Mouse (Mus musculus) cortical plate, adult 2 months (tissue): ENCODE data around the gene Rab3gap2. TPM values are rescaled to one million over a fixed set of nuclear protein-coding genes. Genes with fewer than 3 reads are reported as not detected.
A peak's percentile ranks its signal among the peaks of the same experiment; 100 is the strongest.

Source experiments
- H3K27ac ChIP-seq: fragments of 200-500 bp; 2 replicates; pipeline ENCODE4 v1.5.1; 2012; ENCODE audit warnings: low read length, control low read depth, inconsistent platforms; ENCODE audit not compliant: insufficient read depth
- H3K4me1 ChIP-seq: fragments of 200-500 bp; 2 replicates; pipeline ENCODE4 v1.6.1; 2011; ENCODE audit warnings: low read length; ENCODE audit not compliant: control insufficient read depth, insufficient read depth
- H3K4me3 ChIP-seq: fragments of 200-500 bp; 2 replicates; pipeline ENCODE4 v1.5.1; 2011; ENCODE audit warnings: mild to moderate bottlenecking, low read length, control low read depth; ENCODE audit not compliant: insufficient read depth
- CTCF ChIP-seq: fragments of 200-500 bp; IDR thresholded peaks from 2 replicates; pipeline ENCODE4 v1.5.1; 2011; ENCODE audit warnings: mild to moderate bottlenecking, control low read depth, low read length; ENCODE audit not compliant: insufficient read depth; ENCODE audit errors: extremely low read depth
- POLR2A ChIP-seq: fragments of 200-500 bp; IDR thresholded peaks from 2 replicates; pipeline ENCODE4 v1.6.1; 2011; ENCODE audit warnings: mild to moderate bottlenecking, low read length, control low read depth; ENCODE audit not compliant: insufficient read depth; ENCODE audit errors: extremely low read depth
- polyA plus RNA-seq: library from polyadenylated mRNA; depleted of rRNA; stranded (reverse); fragments of >200 nt; gene quantifications from 2 replicates; pipeline ENCODE4 v1.2.3, GENCODE M21; 2012; rRNA removed

The Rab3gap2 gene
- 48.9 and 50.8 TPM in 2 replicates for polyA plus RNA-seq

DNA sequence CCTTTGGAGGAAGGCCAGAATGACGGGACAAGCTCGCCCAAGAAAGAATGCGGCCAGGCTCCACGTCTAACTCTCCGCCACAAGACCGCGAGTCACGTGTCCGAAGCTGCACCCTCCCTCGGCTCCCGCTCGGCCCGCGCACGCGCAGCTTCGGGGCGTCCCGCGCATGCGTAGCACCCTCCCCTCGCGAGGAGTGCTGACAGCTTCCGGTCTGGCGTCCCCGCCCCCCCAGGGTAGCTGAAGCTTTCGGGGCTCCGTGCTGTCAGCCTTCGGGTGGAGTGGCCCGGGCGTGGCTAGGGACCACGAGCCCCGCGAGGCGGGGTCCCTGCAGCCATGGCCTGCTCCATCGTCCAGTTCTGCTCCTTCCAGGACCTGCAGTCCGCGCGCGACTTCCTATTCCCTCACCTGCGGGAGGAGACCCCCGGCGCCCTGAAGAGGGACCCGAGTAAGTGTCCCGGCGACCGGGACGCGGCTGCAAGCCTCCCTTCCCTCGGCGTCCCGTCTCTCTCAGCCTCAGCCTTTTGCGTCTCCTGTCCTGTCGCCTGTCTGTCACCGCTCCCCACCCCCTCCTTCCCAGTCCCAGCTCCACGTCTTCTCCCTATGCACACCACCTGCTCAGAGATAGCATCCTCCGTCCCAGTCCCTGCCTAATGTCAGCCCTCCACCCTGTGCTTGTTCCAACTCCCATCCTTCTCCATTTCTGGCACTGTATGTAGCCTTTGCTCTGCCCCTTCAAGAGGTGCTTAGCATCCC, at the start of gene Rab3gap2:
TSS of gene Rab3gap2 (plus strand) at position 209 of the 753 bp plus-strand sequence.
- Histone ChIP-seq H3K27ac (peak within 1 kb of the TSS; percentile 36; the same call in 1 of the 2 replicates), H3K4me1 (peaks cover 4% of the 10 kb centered on the region; the same call in 1 of the 2 replicates), H3K4me3 (peak within 1 kb of the TSS; percentile 92)
- TF ChIP-seq CTCF (no peak), POLR2A (peak; percentile 91)

- H3K4me1 ChIP-seq, result no peaks in the 10 kb centered on the region; the same call in 1 of the 2 replicates
- no peak for TF ChIP-seq POLR2A
- no peak for TF ChIP-seq CTCF
- no peak overlapping the region for H3K27ac ChIP-seq
- no peak overlapping the region for H3K4me3 ChIP-seq
Measured at GRCm38 (mm10) chr1:185173641-185174040, 30.3 kb upstream of the Rab3gap2 start.

DNA sequence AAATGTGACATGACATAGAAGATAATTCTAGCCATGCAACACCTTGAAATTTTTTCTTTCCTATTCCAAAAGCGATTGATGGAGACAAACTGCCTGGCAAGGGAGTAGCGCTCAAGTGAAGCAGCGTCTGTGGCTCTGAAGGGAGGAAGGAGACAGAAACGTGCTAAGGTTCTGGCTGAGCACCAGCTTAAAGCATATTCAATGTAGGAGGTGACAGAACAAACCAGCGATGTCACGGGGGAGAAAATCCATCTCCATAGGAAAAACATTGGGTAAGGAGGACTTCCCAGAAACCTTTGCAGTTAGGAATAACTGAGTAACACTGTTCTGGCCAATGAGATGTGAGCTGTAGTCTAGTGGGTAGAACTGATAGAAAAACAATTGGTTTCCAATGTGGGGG, 26.1 kb upstream of the Rab3gap2 start:
- Histone ChIP-seq H3K4me3 (no peak overlapping the region), H3K27ac (no peak overlapping the region)

GRCm38 (mm10) chr1:185183591-185184330, 20.2 kb upstream of the Rab3gap2 start:
- Histone ChIP-seq H3K27ac (no peak overlapping the region), H3K4me1 (peaks cover 11% of the 10 kb centered on the region), H3K4me3 (no peak overlapping the region)
- TF ChIP-seq POLR2A (no peak), CTCF (no peak)

More for the DNA sequence above, 26.1 kb upstream of the Rab3gap2 start:
- TF ChIP-seq POLR2A (0 out of 2 replicates have a peak, but pooled peaks have one; percentile 15), CTCF (no peak)
- H3K4me1 ChIP-seq, result no peaks in the 10 kb centered on the region; the same call in 1 of the 2 replicates

- no peak overlapping the region for H3K4me3 ChIP-seq
- no peak for TF ChIP-seq POLR2A
- TF ChIP-seq CTCF, result no peak
- H3K4me1 ChIP-seq, result peaks cover 11% of the 10 kb centered on the region
- H3K27ac ChIP-seq, result 0 out of 2 replicates have a peak overlapping the region, but pooled peaks have one; percentile 53
Measured at GRCm38 (mm10) chr1:185185556-185185955, 18.4 kb upstream of the Rab3gap2 start.

- Histone ChIP-seq H3K27ac (no peak overlapping the region), H3K4me3 (no peak overlapping the region), H3K4me1 (peaks cover 11% of the 10 kb centered on the region)
- TF ChIP-seq POLR2A (no peak), CTCF (peak; percentile 59; the same call in 1 of the 2 replicates)
Measured at GRCm38 (mm10) chr1:185187135-185187785, 16.7 kb upstream of the Rab3gap2 start.

GRCm38 (mm10) chr1:185189901-185190300, 14.0 kb upstream of the Rab3gap2 start:
- TF ChIP-seq CTCF (no peak), POLR2A (no peak)

DNA sequence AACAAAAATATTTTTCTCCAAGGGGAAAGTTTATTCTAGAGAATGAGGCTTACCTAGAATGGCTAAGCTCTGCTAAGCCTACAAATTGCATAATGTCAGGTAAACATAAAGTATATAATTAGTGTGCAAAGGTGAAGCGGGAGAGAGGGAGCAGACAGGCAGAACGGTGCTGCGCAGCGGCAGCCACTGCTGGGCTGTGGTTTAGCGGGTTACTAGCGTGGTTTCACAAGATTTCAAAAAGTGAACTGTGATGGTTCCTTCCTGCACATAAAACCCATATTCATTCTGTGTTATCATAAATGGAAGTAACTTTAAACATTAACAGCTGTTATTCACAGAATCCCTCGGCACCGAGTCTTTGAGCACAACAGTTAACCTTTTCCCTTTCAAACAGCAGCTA, 11.8 kb upstream of the Rab3gap2 start:
- Histone ChIP-seq H3K4me3 (no peak overlapping the region), H3K27ac (no peak overlapping the region), H3K4me1 (no peaks in the 10 kb centered on the region)
- TF ChIP-seq CTCF, result no peak
- no peak for TF ChIP-seq POLR2A

More at GRCm38 (mm10) chr1:185189901-185190300, 14.0 kb upstream of the Rab3gap2 start:
- no peak overlapping the region for H3K4me3 ChIP-seq
- peaks cover 7% of the 10 kb centered on the region for H3K4me1 ChIP-seq
- no peak overlapping the region for H3K27ac ChIP-seq

DNA sequence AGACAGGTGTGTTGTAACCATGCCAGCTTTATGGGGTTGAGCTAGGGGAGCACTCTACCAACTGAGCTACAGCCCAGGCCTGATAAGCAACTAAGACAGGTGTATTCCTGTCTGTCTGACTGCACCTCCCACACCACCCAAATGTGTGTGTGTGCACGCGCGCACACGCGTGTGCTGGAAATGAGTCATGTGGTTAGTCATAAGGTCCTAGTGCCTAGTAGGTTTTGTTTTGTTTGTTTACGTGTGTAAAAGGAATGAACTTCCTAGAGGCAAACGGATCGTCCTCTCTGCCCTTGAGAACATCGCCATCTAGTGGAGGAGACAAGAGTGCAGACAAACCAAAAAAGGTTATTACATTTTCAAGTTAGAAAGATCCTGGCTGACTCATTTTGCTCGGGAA, 10.4 kb upstream of the Rab3gap2 start:
- no peak for TF ChIP-seq POLR2A
- TF ChIP-seq CTCF, result peak; percentile 93
- Histone ChIP-seq H3K4me3 (no peak overlapping the region), H3K27ac (no peak overlapping the region), H3K4me1 (no peaks in the 10 kb centered on the region)
